In genomic region chr4:47136699-47137101, GRCm38 (mm10) we compare ENCODE assay signal across 10 mouse cellular contexts. TPM values are rescaled to one million over a fixed set of nuclear protein-coding genes. Genes with fewer than 3 reads are reported as not detected.
A peak's percentile ranks its signal among the peaks of the same experiment; 100 is the strongest.
DNase-seq lines count a peak whose midpoint lies in the region; ATAC-seq and TF ChIP-seq lines count a peak whose summit lies in the region.
"Had no signal": no experiment of that assay in that cellular context is flagged by ENCODE, and none has a peak within 500 bp of the region (broad histone marks: within the 10 kb centered on the region; RNA-seq: fewer than 3 reads in every experiment).

No protein-coding gene starts in this region.

- H3K9me3 ChIP-seq in heart, embryonic 12.5 days (replicated peaks), result no peaks in the 10 kb centered on the region
- no peaks in the 10 kb centered on the region for H3K9me3 ChIP-seq in embryonic facial prominence, embryonic 14.5 days (ENCODE audit: control insufficient read depth, low read length)
- H3K9me3 ChIP-seq in intestine, embryonic 16.5 days (ENCODE audit: control insufficient read depth, low read length), result no peaks in the 10 kb centered on the region
- H3K9me3 ChIP-seq in megakaryocyte, embryonic 14.5 days, result no peaks in the 10 kb centered on the region
- H3K9me3 ChIP-seq: heart, embryonic 15.5 days had no signal

- TF ChIP-seq CTCF in heart, adult 2 months (IDR thresholded peaks at IDR 0.05), result no peak

- H3K9ac ChIP-seq in heart, adult 2 months (ENCODE audit: low read depth, low read length), result no peak overlapping the region
- H3K9ac ChIP-seq in heart, embryonic 12.5 days, result no peak overlapping the region
- no peak overlapping the region for H3K9ac ChIP-seq in embryonic facial prominence, embryonic 14.5 days (ENCODE audit: low read depth, low read length)
- no peak overlapping the region for H3K9ac ChIP-seq in intestine, embryonic 16.5 days (ENCODE audit: low read depth, low read length)
- H3K9ac ChIP-seq: heart, embryonic 15.5 days had no signal

- H3K27ac ChIP-seq in heart, adult 2 months, result peak overlapping the region; percentile 68
- no peak overlapping the region for H3K27ac ChIP-seq in heart, embryonic 12.5 days (ENCODE audit: poor library complexity, severe bottlenecking)
- no peak overlapping the region for H3K27ac ChIP-seq in embryonic facial prominence, embryonic 14.5 days (replicated peaks; ENCODE audit: low read depth, low read length)
- peak overlapping the region; percentile 17; the same call in 1 of the 2 replicates for H3K27ac ChIP-seq in intestine, embryonic 16.5 days (ENCODE audit: low read length)
- H3K27ac ChIP-seq: heart, embryonic 15.5 days; macrophage had no signal

- WGBS in heart, adult 2 months, result 27% methylated on average over 8 of the region's 8 CpGs
- WGBS in heart, embryonic 12.5 days, result 71% methylated on average over 8 of the region's 8 CpGs
- WGBS in embryonic facial prominence, embryonic 14.5 days, result 72% methylated on average over 8 of the region's 8 CpGs
- 60% methylated on average over 8 of the region's 8 CpGs for WGBS in intestine, embryonic 16.5 days

- H3K4me2 ChIP-seq in heart, embryonic 12.5 days, result no peak overlapping the region
- no peak overlapping the region for H3K4me2 ChIP-seq in embryonic facial prominence, embryonic 14.5 days (ENCODE audit: low read depth, low read length)
- H3K4me2 ChIP-seq in intestine, embryonic 16.5 days (ENCODE audit: low read depth, low read length), result no peak overlapping the region
- H3K4me2 ChIP-seq: heart, embryonic 15.5 days had no signal

- H3K4me1 ChIP-seq in heart, adult 2 months (ENCODE audit: control insufficient read depth, insufficient read depth, low read length), result peaks cover 25% of the 10 kb centered on the region
- H3K4me1 ChIP-seq in heart, embryonic 12.5 days (replicated peaks), result peaks cover 6% of the 10 kb centered on the region; the same call in 1 of the 2 replicates
- 0 out of 2 replicates have a peak, but pooled peaks cover 5% of the 10 kb centered on the region for H3K4me1 ChIP-seq in embryonic facial prominence, embryonic 14.5 days (ENCODE audit: control insufficient read depth, insufficient read depth, low read length)
- no peaks in the 10 kb centered on the region for H3K4me1 ChIP-seq in intestine, embryonic 16.5 days (ENCODE audit: control insufficient read depth, insufficient read depth, low read length)
- peaks cover 17% of the 10 kb centered on the region for H3K4me1 ChIP-seq in megakaryocyte, embryonic 14.5 days

- H3K36me3 ChIP-seq in heart, adult 2 months (ENCODE audit: control insufficient read depth, insufficient read depth, low read length), result no peaks in the 10 kb centered on the region
- no peaks in the 10 kb centered on the region for H3K36me3 ChIP-seq in heart, embryonic 12.5 days
- no peaks in the 10 kb centered on the region for H3K36me3 ChIP-seq in embryonic facial prominence, embryonic 14.5 days (ENCODE audit: control insufficient read depth, insufficient read depth, low read length)
- H3K36me3 ChIP-seq in intestine, embryonic 16.5 days (ENCODE audit: control insufficient read depth, insufficient read depth, low read length), result no peaks in the 10 kb centered on the region
- H3K36me3 ChIP-seq in megakaryocyte, embryonic 14.5 days (replicated peaks; ENCODE audit: low read length), result no peaks in the 10 kb centered on the region
- H3K36me3 ChIP-seq: heart, embryonic 15.5 days had no signal

- ATAC-seq in heart, embryonic 12.5 days (ENCODE audit: insufficient number of reproducible peaks, low FRiP score), result no peak
- no peak for ATAC-seq in embryonic facial prominence, embryonic 14.5 days (ENCODE audit: low read depth)
- peak; percentile 36; the same call in 1 of the 2 replicates for ATAC-seq in intestine, embryonic 16.5 days

- TF ChIP-seq EP300 in heart, adult 2 months (IDR thresholded peaks at IDR 0.05; ENCODE audit: insufficient read depth, low read depth, low read length), result no peak

- no peak for TF ChIP-seq POLR2A in heart, adult 2 months (IDR thresholded peaks at IDR 0.05; ENCODE audit: insufficient read depth, low read depth, low read length)

- intact Hi-C loops in heart, adult 2 months (cut with DNase I), result loop anchor here (2.0 to 5.0 kb wide), 2 partner anchors 41 to 98 kb away; no protein-coding TSS in a partner anchor

- H3K79me2 ChIP-seq in heart, adult 2 months (replicated peaks; ENCODE audit: control insufficient read depth, insufficient read depth, low read length), result no peaks in the 10 kb centered on the region

- H3K27me3 ChIP-seq in heart, adult 2 months (ENCODE audit: control insufficient read depth, insufficient read depth, low read length), result no peaks in the 10 kb centered on the region
- H3K27me3 ChIP-seq in heart, embryonic 12.5 days (replicated peaks), result no peaks in the 10 kb centered on the region
- H3K27me3 ChIP-seq in embryonic facial prominence, embryonic 14.5 days (replicated peaks; ENCODE audit: control insufficient read depth, insufficient read depth, low read length), result no peaks in the 10 kb centered on the region
- H3K27me3 ChIP-seq in intestine, embryonic 16.5 days (replicated peaks; ENCODE audit: control insufficient read depth, insufficient read depth, low read length), result no peaks in the 10 kb centered on the region
- H3K27me3 ChIP-seq in megakaryocyte, embryonic 14.5 days (replicated peaks), result peaks cover 23% of the 10 kb centered on the region
- H3K27me3 ChIP-seq: heart, embryonic 15.5 days had no signal

- DNase-seq in heart, adult 2 months, result peak; percentile 63 to 79
- DNase-seq in embryonic facial prominence, embryonic 14.5 days (ENCODE audit: low spot score), result peak; percentile 26
- DNase-seq in cerebellum, adult 11-12 months, result no peak
- DNase-seq in B cell, adult 2 months, result no peak
- no peak for DNase-seq in thymus, postnatal 0 days (ENCODE audit: low spot score)

- H3K4me3 ChIP-seq in heart, adult 2 months, result no peak overlapping the region
- no peak overlapping the region for H3K4me3 ChIP-seq in heart, embryonic 12.5 days
- H3K4me3 ChIP-seq in embryonic facial prominence, embryonic 14.5 days (ENCODE audit: low read depth, low read length), result no peak overlapping the region
- H3K4me3 ChIP-seq in intestine, embryonic 16.5 days (ENCODE audit: low read length), result no peak overlapping the region
- peak overlapping the region; percentile 29 for H3K4me3 ChIP-seq in megakaryocyte, embryonic 14.5 days (replicated peaks)
- H3K4me3 ChIP-seq: heart, embryonic 15.5 days had no signal

RNA-seq across cellular contexts. Expression of gene Galnt12, which starts 45.0 kb away (rescaled TPM):
- under 1 TPM; 0.16 to 0.27 TPM for total RNA-seq in heart, adult 2 months (2021)
- 0.72 and 0.85 TPM in 2 replicates for polyA plus RNA-seq in heart, adult 2 months (2012; rRNA removed)
- polyA plus RNA-seq in heart, embryonic 12.5 days (2016; fragmentation: Nextera tagmentation; extraction: Ambion mirVana), result 1.8 and 2.2 TPM in 2 replicates
- 4.5 and 6.4 TPM in 2 replicates for polyA plus RNA-seq in embryonic facial prominence, embryonic 14.5 days (2014; fragmentation: Nextera tagmentation; extraction: Ambion mirVana)
- 21.0 and 21.4 TPM in 2 replicates for polyA plus RNA-seq in intestine, embryonic 16.5 days (2015; fragmentation: Nextera tagmentation; extraction: Ambion mirVana)
- 0.45 TPM in 1 of 2 replicates, not detected in the other for polyA plus RNA-seq in megakaryocyte, embryonic 14.5 days (2012; ENCODE audit: insufficient read depth, low replicate concordance)
- polyA plus RNA-seq in thymus, postnatal 0 days (2015; fragmentation: Nextera tagmentation; extraction: Ambion mirVana), result 35.3 and 37.1 TPM in 2 replicates

Comparison
In these comparisons a context has a peak if more than half of its experiments do, and no peak if none do; other contexts are left out.
1. H3K27ac ChIP-seq: peak in heart, adult 2 months (single experiment) and intestine, embryonic 16.5 days (single experiment); none in heart, embryonic 12.5 days (single experiment) and embryonic facial prominence, embryonic 14.5 days (single experiment).
2. DNase-seq: peak in heart, adult 2 months (2 of 2) and embryonic facial prominence, embryonic 14.5 days (single experiment); none in cerebellum, adult 11-12 months (single experiment), B cell, adult 2 months (0 of 2) and thymus, postnatal 0 days (single experiment).